Mouse (Mus musculus): ENCODE results near the gene Asf1b. TPM values are rescaled to one million over a fixed set of nuclear protein-coding genes. Genes with fewer than 3 reads are reported as not detected.
"Not testable (repeated sequence)": the region's sequence is repeated elsewhere in the genome, so short reads cannot be mapped to it uniquely, and the experiment has no call there.

Gene Asf1b
- total RNA-seq, 4 experiments from 2014 or later, result 1.1 to 2.7 (median 1.8) TPM

DNA sequence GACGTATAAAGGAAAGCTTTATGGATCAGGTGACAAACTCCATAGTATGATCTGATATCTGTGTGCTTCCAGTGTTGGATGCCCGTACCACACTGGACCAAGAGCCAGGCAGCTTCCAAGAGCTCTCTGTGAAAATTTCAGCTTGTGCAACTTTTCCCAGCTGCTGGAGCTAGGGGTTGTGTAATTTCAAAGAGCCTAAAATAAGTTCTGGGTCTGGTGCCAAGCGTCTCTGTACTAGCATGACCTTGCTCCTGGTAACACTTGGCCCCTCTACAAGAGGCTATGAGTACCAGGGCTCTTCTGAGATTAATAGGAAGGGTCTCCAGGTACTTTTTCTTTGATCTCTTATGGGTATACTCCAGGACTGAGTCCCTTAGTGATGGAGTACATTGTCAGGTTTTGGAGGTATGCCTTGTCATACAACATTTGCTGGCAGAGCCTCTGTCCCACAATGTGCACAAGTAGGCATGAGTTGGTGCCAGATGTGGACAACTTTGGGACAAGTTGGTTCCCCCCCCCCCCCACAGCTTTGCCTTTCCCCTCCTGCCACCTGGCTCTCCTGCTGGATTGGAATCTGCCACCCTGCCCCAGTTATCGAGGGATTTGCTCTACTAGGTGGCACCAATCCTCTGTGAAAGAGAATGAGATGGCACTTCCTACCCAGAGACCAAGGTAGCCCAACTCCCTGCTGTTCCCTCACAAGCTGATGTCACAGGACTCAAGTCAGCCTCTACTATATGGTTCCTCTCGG lies 8.9 kb downstream of the Asf1b start:
- DNase-seq, result peak; percentile 70

DNA sequence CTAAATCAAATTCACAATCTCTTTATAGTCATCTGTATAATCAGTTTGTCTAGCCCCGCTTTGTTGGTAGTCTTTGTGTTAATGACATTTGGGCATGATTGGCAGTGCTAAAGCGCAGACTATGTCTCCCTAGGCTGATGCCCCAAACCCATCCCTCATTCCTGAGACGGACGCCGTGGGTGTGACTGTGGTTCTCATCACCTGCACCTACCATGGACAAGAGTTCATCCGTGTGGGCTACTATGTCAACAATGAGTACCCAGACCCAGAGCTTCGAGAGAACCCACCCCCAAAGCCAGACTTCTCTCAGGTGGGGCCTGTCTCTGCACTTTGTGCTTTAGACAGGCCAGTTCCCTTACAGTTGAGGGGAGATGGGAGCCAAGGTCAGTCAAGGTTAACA lies 12.4 kb downstream of the Asf1b start:
- DNase-seq, result no peak

- no peak for DNase-seq
These were observed 15.8 kb downstream of the Asf1b start for GRCm38 (mm10) chr8:83971121-83971520.

- no peak for DNase-seq
These were observed 16.4 kb downstream of the Asf1b start for GRCm38 (mm10) chr8:83971661-83972060.

- peak; percentile 99 for DNase-seq
These were observed 17.1 kb downstream of the Asf1b start, which contains the start of gene Prkaca for GRCm38 (mm10) chr8:83972150-83973120. Gene Prkaca, plus strand, starts transcription at chr8:83972993.

DNA sequence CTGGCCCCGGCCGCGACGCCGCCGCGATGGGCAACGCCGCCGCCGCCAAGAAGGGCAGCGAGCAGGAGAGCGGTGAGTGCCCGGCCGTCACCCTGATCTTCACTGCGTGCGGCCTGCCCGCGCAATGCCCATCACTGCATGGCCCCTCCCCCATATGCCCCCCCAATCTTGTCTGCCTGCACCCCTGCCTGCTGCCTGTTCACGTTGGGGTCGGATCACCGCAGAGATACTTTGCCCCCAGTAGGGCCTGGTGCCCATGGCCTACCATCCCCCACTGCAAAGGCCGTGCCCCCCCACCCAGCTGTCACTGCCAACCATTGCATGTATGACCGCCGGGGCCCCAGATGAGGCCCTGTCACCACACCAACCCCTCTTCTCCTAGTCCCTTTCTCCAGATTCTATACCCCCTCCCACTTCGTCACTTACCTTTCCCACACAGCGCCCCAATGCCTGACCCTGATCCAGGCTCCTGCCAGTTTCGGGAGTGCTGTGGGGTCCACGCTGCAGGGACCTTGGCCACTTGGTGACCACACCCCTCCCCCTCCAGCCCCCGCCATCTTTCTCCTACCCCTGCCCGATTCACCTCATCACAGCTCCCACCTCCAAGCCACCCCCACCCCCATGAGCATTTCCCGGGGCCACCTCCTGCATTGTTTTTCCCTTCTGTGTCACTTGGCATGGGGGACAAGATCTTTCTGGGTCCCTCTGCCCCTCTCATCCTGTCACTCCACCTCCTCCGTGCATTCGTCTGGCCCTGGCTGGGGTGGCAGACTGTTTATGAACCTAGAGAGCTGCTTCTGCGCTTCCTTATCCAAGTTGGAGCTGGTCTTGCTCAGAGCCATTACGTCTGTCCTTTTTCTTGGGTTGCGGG lies 18.1 kb downstream of the Asf1b start:
- no peak for DNase-seq

- no peak for DNase-seq
These were observed 19.2 kb downstream of the Asf1b start for GRCm38 (mm10) chr8:83974521-83974920.

DNA sequence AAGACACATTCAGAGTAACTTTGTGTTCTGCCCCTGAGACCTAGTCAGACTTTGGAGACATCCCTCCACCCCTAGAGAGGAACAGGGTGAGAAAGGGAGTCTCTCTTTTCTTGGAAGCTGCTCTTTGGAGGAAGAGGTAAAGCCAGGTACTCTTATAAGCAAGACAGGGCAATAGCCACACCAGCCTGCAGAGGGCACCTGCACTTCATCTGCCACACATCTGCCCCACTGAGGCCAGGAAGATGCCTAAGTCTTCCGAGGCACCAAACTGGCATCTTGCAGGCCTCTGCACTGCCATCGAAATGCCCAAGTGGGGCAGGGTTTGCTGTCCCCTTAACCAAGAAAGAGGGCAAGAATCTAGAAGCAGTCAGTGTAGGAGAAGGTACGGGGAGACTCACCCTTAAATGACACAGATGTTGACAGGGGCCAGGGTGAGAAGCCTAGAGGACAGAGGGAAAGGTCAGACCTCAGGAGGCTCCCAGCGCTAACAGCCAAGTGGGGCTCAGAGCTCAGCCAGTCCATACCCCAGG lies 20.9 kb downstream of the Asf1b start:
- DNase-seq, result no peak

GRCm38 (mm10) chr8:83976779-83977350 lies 21.6 kb downstream of the Asf1b start:
- DNase-seq, result no peak

GRCm38 (mm10) chr8:83977646-83978045 lies 22.3 kb downstream of the Asf1b start:
- DNase-seq, result no peak

- DNase-seq, result no peak
These were observed 22.9 kb downstream of the Asf1b start for GRCm38 (mm10) chr8:83978200-83978599.

DNA sequence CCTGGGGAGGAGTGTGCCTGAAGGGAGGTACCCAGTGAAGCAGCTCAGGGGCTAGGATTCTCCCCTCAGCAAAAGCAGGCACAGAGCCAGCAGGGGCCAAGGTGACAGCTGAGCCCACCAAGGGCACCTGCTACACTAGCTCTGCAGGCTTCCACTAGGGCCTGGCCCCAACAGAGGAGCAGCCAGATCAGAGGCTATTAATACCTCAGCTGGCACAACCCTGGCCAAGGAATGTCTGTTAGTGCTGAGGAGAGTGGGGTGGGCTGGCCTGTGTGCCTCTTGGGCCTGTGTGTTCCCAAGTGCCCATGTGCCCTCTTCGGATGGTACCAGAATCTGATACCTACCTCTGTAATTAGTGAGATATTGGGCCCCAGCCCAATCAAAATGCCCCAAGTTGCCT lies 24.9 kb downstream of the Asf1b start:
- no peak for DNase-seq

DNA sequence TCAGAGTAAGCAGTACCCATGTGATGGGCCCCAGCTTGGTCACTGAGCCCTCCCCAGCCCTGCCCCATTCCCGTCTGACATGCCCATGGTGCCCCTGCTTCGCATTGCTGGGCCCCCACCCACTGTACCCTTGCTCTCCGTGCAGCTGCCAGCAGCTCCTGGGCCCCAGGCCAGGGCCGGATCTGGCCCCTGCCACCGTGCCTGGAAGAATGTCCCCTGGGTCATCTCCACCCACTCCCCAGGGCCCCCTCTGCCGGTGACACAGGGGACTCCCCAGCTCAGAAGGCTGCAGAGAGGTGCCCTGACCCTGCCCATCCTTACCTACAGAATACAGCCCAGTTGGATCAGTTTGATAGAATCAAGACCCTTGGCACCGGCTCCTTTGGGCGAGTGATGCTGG lies 25.5 kb downstream of the Asf1b start:
- no peak for DNase-seq

- DNase-seq, result no peak
These were observed 26.2 kb downstream of the Asf1b start for GRCm38 (mm10) chr8:83981533-83981932.

DNA sequence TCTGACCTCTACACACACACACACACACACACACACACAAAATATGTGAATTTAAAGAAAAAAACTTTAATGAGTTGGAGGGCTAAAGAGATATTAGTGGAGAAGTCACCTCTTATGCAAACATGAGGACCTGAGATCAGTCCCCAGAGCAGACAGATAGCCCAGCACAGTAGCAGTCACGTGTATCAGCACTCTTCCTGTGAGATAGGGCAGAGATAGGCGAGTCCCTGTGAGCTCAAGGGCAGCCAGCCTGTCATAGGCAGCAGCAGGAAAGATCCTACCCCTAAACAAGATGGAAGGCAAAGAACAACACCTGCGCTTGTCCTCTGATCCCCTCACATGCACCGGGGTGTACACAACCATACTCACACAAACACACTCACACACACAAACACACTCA lies 27.1 kb downstream of the Asf1b start:
- DNase-seq, result no peak

DNA sequence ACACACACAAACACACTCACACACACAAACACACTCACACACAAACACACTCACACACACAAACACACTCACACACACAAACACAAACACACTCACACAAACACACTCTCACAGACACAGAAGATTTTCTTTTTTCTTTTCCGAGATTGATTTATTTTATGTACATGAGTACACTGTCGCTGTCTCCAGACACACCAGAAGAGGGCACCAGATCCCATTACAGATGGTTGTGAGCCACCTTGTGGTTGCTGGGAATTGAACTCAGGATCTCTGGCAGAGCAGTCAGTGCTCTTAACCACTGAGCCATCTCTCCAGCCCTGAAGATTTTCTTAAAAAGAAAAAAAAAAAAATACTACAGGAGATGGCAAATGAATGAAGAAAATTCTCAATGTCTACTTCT lies 27.9 kb downstream of the Asf1b start:
- DNase-seq, result not testable (repeated sequence)

DNA sequence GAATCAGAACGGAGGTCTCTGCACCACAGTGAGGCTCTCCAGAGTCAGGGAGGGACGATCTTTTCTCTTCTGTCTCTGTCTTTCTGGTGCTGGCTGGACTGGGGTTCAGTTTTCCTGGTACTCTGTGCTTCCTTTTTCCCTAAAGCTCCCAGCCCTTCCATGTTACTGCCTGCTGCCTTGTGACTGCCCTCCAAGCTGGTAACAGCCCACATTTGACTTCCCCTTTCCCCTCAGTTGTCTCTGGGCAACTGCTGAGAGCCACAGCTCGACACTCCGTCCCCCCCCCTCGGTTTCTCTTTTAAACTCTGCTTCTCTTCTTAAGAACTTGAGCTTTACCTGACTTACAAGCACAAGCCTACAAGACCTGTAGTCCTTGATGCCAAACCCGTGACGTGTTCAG lies 33.9 kb downstream of the Asf1b start:
- no peak for DNase-seq

- no peak for DNase-seq
These were observed 34.9 kb downstream of the Asf1b start for GRCm38 (mm10) chr8:83990170-83990569.

GRCm38 (mm10) chr8:83992488-83992887 lies 37.2 kb downstream of the Asf1b start:
- no peak for DNase-seq

DNA sequence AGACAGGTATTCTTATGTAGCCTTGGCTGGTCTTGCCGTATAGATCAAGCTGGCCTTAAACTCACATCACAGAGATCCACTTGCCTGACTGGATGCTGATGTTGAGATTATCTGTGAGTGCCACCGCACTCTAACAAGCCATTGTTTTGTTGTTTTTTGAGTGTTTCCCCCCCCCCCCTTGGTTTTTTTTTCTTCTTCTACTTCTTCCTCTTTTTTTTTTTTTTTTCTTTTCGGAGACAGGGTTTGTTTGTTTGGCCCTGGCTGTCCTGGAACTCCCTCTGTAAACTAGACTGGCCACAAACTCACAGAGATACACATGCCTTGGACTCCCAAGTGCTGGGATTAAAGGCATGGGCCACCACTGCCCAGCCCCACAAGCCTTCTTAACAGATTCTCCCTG lies 38.7 kb downstream of the Asf1b start:
- DNase-seq, result no peak

- DNase-seq, result no peak
These were observed 40.7 kb downstream of the Asf1b start for GRCm38 (mm10) chr8:83995973-83996372.
